Mouse (Mus musculus) cerebellum, adult 2 months (tissue): Measurements from ENCODE around the gene Tnfaip3.

ENCODE experiments used
- CTCF ChIP-seq: fragments of 200-500 bp; IDR thresholded peaks from 2 replicates; pipeline ENCODE4 v1.5.1; 2011; ENCODE audit warnings: low read depth, mild to moderate bottlenecking, control low read depth, low read length, moderate library complexity, borderline replicate concordance; ENCODE audit not compliant: insufficient read depth
- POLR2A ChIP-seq: fragments of 200-500 bp; IDR thresholded peaks from 2 replicates; pipeline ENCODE4 v1.6.1; 2011; ENCODE audit warnings: low read length, control low read depth, borderline replicate concordance; ENCODE audit not compliant: insufficient read depth

DNA sequence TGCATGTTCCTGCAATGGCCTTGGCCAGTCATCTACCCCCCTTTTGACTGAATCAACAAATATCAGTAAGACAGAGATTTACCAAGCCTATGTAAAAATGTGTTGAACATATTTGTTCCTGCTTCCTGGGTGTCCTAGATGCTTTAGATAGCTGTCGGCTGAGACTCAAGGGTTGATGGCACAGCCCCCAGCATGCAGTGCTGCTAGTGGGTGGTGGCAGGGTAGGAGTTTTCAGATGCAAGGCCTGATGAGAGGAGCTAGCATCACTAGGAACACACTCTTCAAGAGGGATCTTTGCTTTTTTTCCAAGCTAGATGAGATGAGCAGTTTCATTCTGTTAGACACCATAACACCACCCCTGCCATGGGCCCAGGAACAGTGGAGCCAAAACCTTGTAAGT lies 6.8 kb upstream of the Tnfaip3 start:
- TF ChIP-seq CTCF (no peak), POLR2A (no peak)
